Mouse (Mus musculus) liver, adult 10 weeks (tissue): ENCODE data around the gene Dstyk. TPM values are rescaled to one million over a fixed set of nuclear protein-coding genes. Genes with fewer than 3 reads are reported as not detected.

Source experiments
- polyA plus RNA-seq: library from polyadenylated mRNA; stranded (reverse); fragments of 350-450 nt; fragmentation: Illumina TruSeq; extraction: RNeasy Lipid Tissue Mini Kit (QIAGEN cat#74804); gene quantifications from one replicate; pipeline ENCODE4 v1.2.3, GENCODE M21; 2014; ENCODE audit warnings: low read depth, low replicate concordance

Gene Dstyk
- polyA plus RNA-seq: 6.2 TPM

DNA sequence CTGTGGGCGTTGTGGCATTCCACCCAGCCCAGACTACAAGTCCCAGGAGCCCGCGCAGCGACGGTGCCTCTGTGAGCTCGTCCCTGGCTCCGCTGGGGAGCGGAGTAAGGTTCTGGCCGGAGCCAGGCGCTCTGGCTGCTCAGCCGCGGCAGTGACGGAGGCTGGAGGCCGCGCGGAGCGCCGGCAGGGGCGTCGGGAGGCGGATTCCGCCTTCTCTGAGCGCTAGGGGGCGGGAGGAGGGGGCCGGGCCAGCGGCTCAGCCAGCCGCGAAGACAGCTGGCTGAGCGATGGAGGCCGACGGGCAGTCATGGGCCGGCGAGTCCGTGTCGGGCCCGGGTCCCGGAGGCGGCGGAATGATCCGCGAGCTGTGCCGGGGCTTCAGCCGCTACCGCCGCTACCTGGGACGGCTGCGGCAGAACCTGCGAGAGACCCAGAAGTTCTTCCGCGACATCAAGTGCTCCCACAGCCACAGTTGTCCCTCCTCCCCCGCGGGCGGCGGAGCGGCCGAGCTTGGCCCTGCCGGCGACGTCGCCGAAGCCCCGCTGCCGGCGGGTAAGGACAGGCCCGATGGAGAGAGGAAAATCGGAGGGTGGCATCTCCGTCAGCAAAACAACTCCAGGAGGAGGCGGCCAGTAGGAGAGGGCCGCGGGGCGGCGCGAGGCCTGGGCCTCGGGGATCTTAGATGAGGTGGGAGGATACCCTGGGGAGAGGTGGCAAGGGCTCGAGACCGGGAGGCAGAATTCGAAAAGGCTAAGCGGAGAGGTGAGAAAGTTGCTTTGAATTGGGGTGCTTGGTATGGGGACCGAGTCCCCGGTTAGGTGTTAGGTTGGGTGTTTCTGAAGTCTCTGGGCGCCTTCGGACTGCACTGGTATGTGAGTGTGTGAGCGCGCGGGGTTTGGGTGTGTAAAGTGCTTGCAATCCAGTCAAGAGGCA lies at the start of gene Dstyk:
Gene Dstyk (plus strand): TSS at position 237 of the 933 bp plus-strand sequence.

GRCm38 (mm10) chr1:132390691-132391579 lies 26.4 kb upstream of the Dstyk start, which contains the start of gene Tmcc2:
Gene Tmcc2 (minus strand): TSS chr1:132391281.

GRCm38 (mm10) chr1:132476928-132477691 lies 59.8 kb downstream of the Dstyk start, which contains the start of gene Rbbp5:
Gene Rbbp5 (plus strand): TSS chr1:132477365.

DNA sequence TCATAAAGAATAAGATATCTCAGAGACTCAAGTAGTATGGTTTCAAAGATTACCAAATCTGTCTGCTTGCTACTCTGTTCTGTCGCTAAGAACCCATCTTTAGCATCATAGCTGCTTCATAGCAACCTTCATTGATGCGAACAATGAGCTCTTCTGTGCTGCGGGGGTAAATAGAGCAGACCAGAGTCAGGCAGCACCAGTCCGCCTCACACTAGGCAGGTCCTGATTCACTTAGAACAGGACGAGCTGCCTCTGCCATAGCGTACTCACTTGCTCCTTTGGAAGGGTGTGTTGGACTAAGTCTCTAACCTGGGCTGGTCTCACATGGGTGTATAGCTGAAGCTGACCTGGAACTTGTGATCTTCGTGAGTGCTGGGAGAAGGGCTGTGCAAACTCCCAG lies 88.7 kb downstream of the Dstyk start, which contains the start of gene Tmem81:
Gene Tmem81 (plus strand): TSS at position 173 of the 400 bp plus-strand sequence.

Other genes with a start within 250 kb of the Dstyk start
- gene Lemd1, start 226.1 kb upstream of the Dstyk start, polyA plus RNA-seq: not detected
- gene AC124108.1, start 226.1 kb upstream of the Dstyk start, polyA plus RNA-seq: not detected
- not detected for gene Gm10188, start 187.8 kb upstream of the Dstyk start, polyA plus RNA-seq
- 0.24 TPM for gene Klhdc8a, start 118.9 kb upstream of the Dstyk start, polyA plus RNA-seq
- 4.4 TPM for gene Nuak2, start 101.4 kb upstream of the Dstyk start, polyA plus RNA-seq
- gene Tmcc2, start 26.3 kb upstream of the Dstyk start, polyA plus RNA-seq: 0.42 TPM
- gene Rbbp5, start 59.8 kb downstream of the Dstyk start, polyA plus RNA-seq: 21.4 TPM
- 2.0 TPM for gene Tmem81, start 88.7 kb downstream of the Dstyk start, polyA plus RNA-seq
- not detected for gene Cntn2, start 125.7 kb downstream of the Dstyk start, polyA plus RNA-seq